Mouse (Mus musculus): ENCODE measurements at regions not wholly inside any gene's neighbourhood (a gene's known extent, or its start where the extent isn't known, plus 50 kb on each side); places are given as distances from the start of the nearest gene placed in this dataset.

- peak; percentile 5 to 12 for DNase-seq (ENCODE audit: low spot score in 2 of 2)
Observed at GRCm38 (mm10) chrX:158544021-158544420, 500.9 kb upstream of the Cnksr2 start.

GRCm38 (mm10) chrX:158577856-158578255 is 534.8 kb upstream of the Cnksr2 start:
- DNase-seq (ENCODE audit: low spot score in 2 of 2), result no peak

GRCm38 (mm10) chrX:158613136-158613535 is 570.0 kb upstream of the Cnksr2 start:
- no peak for DNase-seq (ENCODE audit: low spot score in 2 of 2)

GRCm38 (mm10) chrX:158613607-158614006 is 570.5 kb upstream of the Cnksr2 start:
- no peak for DNase-seq (ENCODE audit: low spot score in 2 of 2)

- DNase-seq (ENCODE audit: low spot score in 2 of 2), result peak; percentile 8 to 69
Observed at GRCm38 (mm10) chrX:158614029-158614428, 570.9 kb upstream of the Cnksr2 start.

- no peak for DNase-seq (ENCODE audit: low spot score in 2 of 2)
Observed at GRCm38 (mm10) chrX:158614452-158614851, 571.4 kb upstream of the Cnksr2 start.

- DNase-seq (ENCODE audit: low spot score in 2 of 2), result no peak
Observed at GRCm38 (mm10) chrX:158615096-158615495, 572.0 kb upstream of the Cnksr2 start.

GRCm38 (mm10) chrX:158627390-158627789 is 582.7 kb upstream of the Rps6ka3 start:
- no peak for DNase-seq (ENCODE audit: low spot score in 2 of 2)

- no peak for DNase-seq (ENCODE audit: low spot score in 2 of 2)
Observed at GRCm38 (mm10) chrX:158632406-158632805, 577.7 kb upstream of the Rps6ka3 start.

GRCm38 (mm10) chrX:158652226-158652625 is 557.9 kb upstream of the Rps6ka3 start:
- DNase-seq (ENCODE audit: low spot score in 2 of 2), result no peak

- no peak for DNase-seq (ENCODE audit: low spot score in 2 of 2)
Observed at GRCm38 (mm10) chrX:158656188-158656587, 553.9 kb upstream of the Rps6ka3 start.

- no peak for DNase-seq (ENCODE audit: low spot score in 2 of 2)
Observed at GRCm38 (mm10) chrX:158694191-158694590, 515.9 kb upstream of the Rps6ka3 start.

GRCm38 (mm10) chrX:158703411-158703810 is 506.7 kb upstream of the Rps6ka3 start:
- no peak for DNase-seq (ENCODE audit: low spot score in 2 of 2)

- DNase-seq (ENCODE audit: low spot score in 2 of 2), result no peak
Observed at GRCm38 (mm10) chrX:158709811-158710210, 500.3 kb upstream of the Rps6ka3 start.

GRCm38 (mm10) chrX:158744738-158745137 is 465.4 kb upstream of the Rps6ka3 start:
- peak in 1 of 2 experiments; percentile 44 for DNase-seq (ENCODE audit: low spot score in 2 of 2)

GRCm38 (mm10) chrX:158745766-158746541 is 464.2 kb upstream of the Rps6ka3 start:
- DNase-seq (ENCODE audit: low spot score in 2 of 2), result no peak

Measured in frontal cortex, postnatal 36 days (tissue).